Mouse (Mus musculus): ENCODE data around the gene Stx4a. TPM values are rescaled to one million over a fixed set of nuclear protein-coding genes. Genes with fewer than 3 reads are reported as not detected.
A peak's percentile ranks its signal among the peaks of the same experiment; 100 is the strongest.

The Stx4a gene
- polyA plus RNA-seq, 2 experiments, result 7.2 to 34.9 TPM

GRCm38 (mm10) chr7:127813821-127814220 lies 10.3 kb upstream of the Stx4a start:
- Histone ChIP-seq H3K27ac (peak overlapping the region; percentile 43), H3K4me1 (replicated peaks; ENCODE audit: control insufficient read depth in 2 of 2, insufficient read depth in 2 of 2, low read length in 1 of 2) (peaks cover 0 to 13% of the 10 kb centered on the region in 2 experiments; a peak in 2 of 4 replicates), H3K36me3 (replicated peaks; ENCODE audit: control insufficient read depth, insufficient read depth, low read depth) (no peaks in the 10 kb centered on the region), H3K27me3 (ENCODE audit: control insufficient read depth, insufficient read depth, low read length) (no peaks in the 10 kb centered on the region), H3K9me3 (ENCODE audit: control insufficient read depth, low read length) (no peaks in the 10 kb centered on the region), H3K9ac (replicated peaks) (no peak overlapping the region), H3K4me3 (ENCODE audit: insufficient read depth in 1 of 2, low read depth in 2 of 2, low read length in 2 of 2) (no peak overlapping the region), H3K4me2 (ENCODE audit: low read depth) (no peak overlapping the region)
- ATAC-seq (ENCODE audit: insufficient read depth), result no peak
- DNase-seq (ENCODE audit: low read depth in 3 of 3, low spot score in 3 of 3), result no peak
- TF ChIP-seq EP300 (IDR thresholded peaks at IDR 0.05; ENCODE audit: low read depth) (no peak), CTCF (IDR thresholded peaks at IDR 0.05; ENCODE audit: low read depth) (no peak)
- WGBS (ENCODE audit: insufficient replicate concordance), result 65% methylated on average over 4 of the region's 4 CpGs

- Histone ChIP-seq H3K4me3 (ENCODE audit: insufficient read depth in 1 of 2, low read depth in 2 of 2, low read length in 2 of 2) (no peak overlapping the region), H3K36me3 (replicated peaks; ENCODE audit: control insufficient read depth, insufficient read depth, low read depth) (no peaks in the 10 kb centered on the region), H3K9me3 (ENCODE audit: control insufficient read depth, low read length) (no peaks in the 10 kb centered on the region), H3K27ac (peak overlapping the region; percentile 43), H3K27me3 (ENCODE audit: control insufficient read depth, insufficient read depth, low read length) (no peaks in the 10 kb centered on the region), H3K4me2 (ENCODE audit: low read depth) (0 out of 2 replicates have a peak overlapping the region, but pooled peaks have one; percentile 11), H3K4me1 (replicated peaks; ENCODE audit: control insufficient read depth in 2 of 2, insufficient read depth in 2 of 2, low read length in 1 of 2) (peaks cover 0 to 13% of the 10 kb centered on the region in 2 experiments; a peak in 2 of 4 replicates), H3K9ac (replicated peaks) (no peak overlapping the region)
- ATAC-seq (ENCODE audit: insufficient read depth) (0 out of 2 replicates have a peak, but pooled peaks have one; percentile 21), DNase-seq (ENCODE audit: low read depth in 3 of 3, low spot score in 3 of 3) (no peak)
- TF ChIP-seq EP300 (IDR thresholded peaks at IDR 0.05; ENCODE audit: low read depth) (no peak), CTCF (IDR thresholded peaks at IDR 0.05; ENCODE audit: low read depth) (no peak)
- WGBS (ENCODE audit: insufficient replicate concordance), result 71% methylated on average over 19 of the region's 19 CpGs
These were observed 9.7 kb upstream of the Stx4a start for GRCm38 (mm10) chr7:127814241-127814921.

GRCm38 (mm10) chr7:127815116-127815665 lies 8.9 kb upstream of the Stx4a start:
- Histone ChIP-seq H3K4me3 (ENCODE audit: insufficient read depth in 1 of 2, low read depth in 2 of 2, low read length in 2 of 2) (no peak overlapping the region), H3K27ac (no peak overlapping the region), H3K27me3 (ENCODE audit: control insufficient read depth, insufficient read depth, low read length) (no peaks in the 10 kb centered on the region), H3K9ac (replicated peaks) (no peak overlapping the region), H3K36me3 (replicated peaks; ENCODE audit: control insufficient read depth, insufficient read depth, low read depth) (no peaks in the 10 kb centered on the region), H3K4me1 (replicated peaks; ENCODE audit: control insufficient read depth in 2 of 2, insufficient read depth in 2 of 2, low read length in 1 of 2) (peaks cover 0 to 13% of the 10 kb centered on the region in 2 experiments; a peak in 2 of 4 replicates), H3K4me2 (ENCODE audit: low read depth) (no peak overlapping the region), H3K9me3 (ENCODE audit: control insufficient read depth, low read length) (no peaks in the 10 kb centered on the region)
- WGBS (ENCODE audit: insufficient replicate concordance), result 74% methylated on average over 15 of the region's 15 CpGs
- TF ChIP-seq CTCF (IDR thresholded peaks at IDR 0.05; ENCODE audit: low read depth) (no peak), EP300 (IDR thresholded peaks at IDR 0.05; ENCODE audit: low read depth) (no peak)
- DNase-seq (ENCODE audit: low read depth in 3 of 3, low spot score in 3 of 3), result no peak
- no peak for ATAC-seq (ENCODE audit: insufficient read depth)

GRCm38 (mm10) chr7:127815954-127816821 lies 7.9 kb upstream of the Stx4a start:
- Histone ChIP-seq H3K9ac (replicated peaks) (no peak overlapping the region), H3K4me2 (ENCODE audit: low read depth) (no peak overlapping the region), H3K36me3 (replicated peaks; ENCODE audit: control insufficient read depth, insufficient read depth, low read depth) (no peaks in the 10 kb centered on the region), H3K9me3 (ENCODE audit: control insufficient read depth, low read length) (no peaks in the 10 kb centered on the region), H3K4me3 (ENCODE audit: insufficient read depth in 1 of 2, low read depth in 2 of 2, low read length in 2 of 2) (no peak overlapping the region), H3K4me1 (replicated peaks; ENCODE audit: control insufficient read depth in 2 of 2, insufficient read depth in 2 of 2, low read length in 1 of 2) (peaks cover 0 to 13% of the 10 kb centered on the region in 2 experiments; a peak in 2 of 4 replicates), H3K27ac (no peak overlapping the region), H3K27me3 (ENCODE audit: control insufficient read depth, insufficient read depth, low read length) (no peaks in the 10 kb centered on the region)
- ATAC-seq (ENCODE audit: insufficient read depth) (peak; percentile 31; the same call in 1 of the 2 replicates), DNase-seq (ENCODE audit: low read depth in 3 of 3, low spot score in 3 of 3) (no peak)
- TF ChIP-seq EP300 (IDR thresholded peaks at IDR 0.05; ENCODE audit: low read depth), result no peak
- peak; percentile 67 for TF ChIP-seq CTCF (IDR thresholded peaks at IDR 0.05; ENCODE audit: low read depth)
- WGBS (ENCODE audit: insufficient replicate concordance), result 42% methylated on average over 15 of the region's 15 CpGs
